Mouse (Mus musculus): ENCODE results near the gene Oxsm. TPM values are rescaled to one million over a fixed set of nuclear protein-coding genes. Genes with fewer than 3 reads are reported as not detected.

Gene Oxsm
- total RNA-seq, 2 experiments from 2014 or later: 18.7 to 18.8 TPM

Other genes starting within 250 kb of the Oxsm start
- 10 to 100 TPM; 36.7 to 37.6 TPM for gene Ngly1, start 528 bp downstream of the Oxsm start, total RNA-seq (2021)
- 10 to 100 TPM; 75.5 to 80.6 TPM for gene Top2b, start 115.4 kb upstream of the Oxsm start, total RNA-seq (2021)

All from heart, postnatal 14 days (tissue).